Mouse (Mus musculus) liver, embryonic 11.5 days (tissue): ENCODE measurements at regions not wholly inside any gene's neighbourhood (a gene's known extent, or its start where the extent isn't known, plus 50 kb on each side); places are given as distances from the start of the nearest gene placed in this dataset.

Source experiments
- ATAC-seq: fragments of 200-750 bp; cut with Nextera tagmentation; replicated peaks from 2 replicates; pipeline ENCODE4 v1.8.0; 2017; ENCODE audit warnings: moderate number of reproducible peaks, mild to moderate bottlenecking, moderate TSS enrichment, moderate library complexity; ENCODE audit not compliant: low FRiP score
- DNase-seq: peaks from one replicate; pipeline ENCODE4 v3.0.0-alpha.2; 2017; ENCODE audit warnings: low spot score
- H3K27ac ChIP-seq: fragments of 300-500 bp; sonication (generic); 2 replicates; pipeline ENCODE4 v1.5.1; 2014; ENCODE audit warnings: mild to moderate bottlenecking, low read depth, low read length, control low read depth
- H3K27me3 ChIP-seq: fragments of 300-500 bp; sonication (generic); replicated peaks from 2 replicates; pipeline ENCODE4 v1.6.1; 2014; ENCODE audit warnings: low read length, mixed read lengths; ENCODE audit not compliant: control insufficient read depth, insufficient read depth
- H3K36me3 ChIP-seq: fragments of 300-500 bp; sonication (generic); 2 replicates; pipeline ENCODE4 v1.6.1; 2014; ENCODE audit warnings: mild to moderate bottlenecking, low read length, moderate library complexity, mixed read lengths; ENCODE audit not compliant: control insufficient read depth, insufficient read depth
- H3K4me1 ChIP-seq: fragments of 300-500 bp; sonication (generic); replicated peaks from 2 replicates; pipeline ENCODE4 v1.6.1; 2014; ENCODE audit warnings: low read length, mixed read lengths; ENCODE audit not compliant: control insufficient read depth, insufficient read depth
- H3K4me2 ChIP-seq: fragments of 300-500 bp; sonication (generic); 2 replicates; pipeline ENCODE4 v1.6.1; 2014; ENCODE audit warnings: mild to moderate bottlenecking, control low read depth, moderate library complexity
- H3K4me3 ChIP-seq: fragments of 300-500 bp; sonication (generic); 2 replicates; pipeline ENCODE4 v1.5.1; 2014; ENCODE audit warnings: low read depth, low read length, control low read depth
- H3K9ac ChIP-seq: fragments of 300-500 bp; sonication (generic); 2 replicates; pipeline ENCODE4 v1.6.1; 2014; ENCODE audit warnings: low read depth, low read length, control low read depth
- H3K9me3 ChIP-seq: fragments of 300-500 bp; sonication (generic); 2 replicates; pipeline ENCODE4 v1.6.1; 2016; ENCODE audit warnings: low read length, inconsistent platforms, mixed read lengths; ENCODE audit not compliant: control insufficient read depth
- WGBS: fragments of 180-500 bp; shearing (Covaris S2); extraction: QIAGEN DNeasy Blood & Tissue Kit; methylation state at CpG from one replicate; pipeline ENCODE4 v1.1.7; 2014; 5-methylcytosine and 5-hydroxymethylcytosine counted together

- no peaks in the 10 kb centered on the region for H3K4me1 ChIP-seq
- no peak overlapping the region for H3K4me2 ChIP-seq
- H3K9ac ChIP-seq = no peak overlapping the region
- H3K36me3 ChIP-seq = no peaks in the 10 kb centered on the region
- H3K4me3 ChIP-seq = no peak overlapping the region
- 92% methylated on average over 7 of the region's 7 CpGs for WGBS
- no peaks in the 10 kb centered on the region for H3K27me3 ChIP-seq
- ATAC-seq (no peak), DNase-seq (no peak)
- H3K27ac ChIP-seq = no peak overlapping the region
- no peaks in the 10 kb centered on the region for H3K9me3 ChIP-seq
These were observed 170.5 kb upstream of the Tank start for GRCm38 (mm10) chr2:61407881-61408280.

DNA sequence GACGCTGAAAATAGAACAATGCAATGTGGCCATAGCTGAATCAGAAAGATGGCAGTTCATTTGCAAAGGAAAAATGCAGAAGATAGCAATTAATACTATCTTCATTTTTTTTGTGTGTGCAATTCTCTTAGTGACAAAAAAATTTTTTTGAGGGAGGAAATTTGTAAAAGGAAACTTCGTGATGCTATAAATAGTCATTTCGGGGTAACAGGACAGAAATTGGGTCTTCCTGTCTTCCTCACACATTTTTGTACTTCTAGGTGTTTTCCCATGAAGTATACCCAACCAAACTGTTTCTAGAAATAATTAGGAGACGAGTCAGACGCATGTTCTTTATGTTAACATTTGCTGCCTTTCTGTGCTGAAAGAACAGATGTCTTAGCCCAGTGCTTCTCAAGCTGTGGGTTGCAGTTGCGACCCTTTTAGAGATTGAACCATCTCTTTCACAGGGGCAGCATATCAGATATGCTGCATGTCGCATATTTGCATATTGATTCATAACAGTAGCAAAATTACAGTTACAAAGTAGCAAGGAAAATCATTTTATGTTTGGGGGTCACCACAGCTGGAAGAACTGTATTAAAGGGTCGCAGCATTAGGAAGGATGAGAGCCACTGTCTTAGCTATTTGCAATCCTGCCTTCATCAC is 172.2 kb upstream of the Tank start:
- no peak overlapping the region for H3K4me3 ChIP-seq
- no peak overlapping the region for H3K9ac ChIP-seq
- no peak overlapping the region for H3K27ac ChIP-seq
- no peaks in the 10 kb centered on the region for H3K9me3 ChIP-seq
- ATAC-seq (no peak), DNase-seq (no peak)
- peaks cover 6% of the 10 kb centered on the region for H3K4me1 ChIP-seq
- no peaks in the 10 kb centered on the region for H3K36me3 ChIP-seq
- WGBS = 82% methylated on average over 8 of the region's 8 CpGs
- no peaks in the 10 kb centered on the region for H3K27me3 ChIP-seq
- H3K4me2 ChIP-seq = no peak overlapping the region

DNA sequence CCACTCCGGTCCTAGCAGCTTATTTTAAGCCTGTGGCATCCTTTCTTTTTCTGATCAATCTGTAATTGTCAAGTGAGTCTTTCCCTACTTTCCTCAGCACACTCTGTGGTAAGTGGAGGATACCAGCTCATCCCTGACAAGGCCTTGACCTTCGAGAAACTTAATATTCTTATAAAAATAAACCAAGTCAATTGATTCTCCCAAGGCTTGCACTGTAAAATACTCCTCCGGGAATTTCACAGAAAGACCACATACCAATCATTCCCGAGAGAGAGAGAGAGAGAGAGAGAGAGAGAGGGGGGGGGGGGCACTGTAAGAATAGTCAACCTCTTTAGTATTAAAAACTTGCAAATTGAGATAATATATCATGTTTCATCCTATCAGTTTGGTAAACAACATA is 173.1 kb upstream of the Tank start:
- H3K36me3 ChIP-seq = no peaks in the 10 kb centered on the region
- no peak overlapping the region for H3K9ac ChIP-seq
- ATAC-seq = no peak
- WGBS = 60% methylated on average over 4 of the region's 4 CpGs
- no peak overlapping the region for H3K27ac ChIP-seq
- no peaks in the 10 kb centered on the region for H3K9me3 ChIP-seq
- no peak overlapping the region for H3K4me3 ChIP-seq
- DNase-seq = no peak
- no peak overlapping the region for H3K4me2 ChIP-seq
- H3K27me3 ChIP-seq = no peaks in the 10 kb centered on the region
- H3K4me1 ChIP-seq = peaks cover 13% of the 10 kb centered on the region

GRCm38 (mm10) chr2:61402588-61403487 is 175.5 kb upstream of the Tank start:
- peak overlapping the region; percentile 57 for H3K4me2 ChIP-seq
- peaks cover 13% of the 10 kb centered on the region for H3K4me1 ChIP-seq
- ATAC-seq = 0 out of 2 replicates have a peak, but pooled peaks have one; percentile 19
- no peak overlapping the region for H3K27ac ChIP-seq
- WGBS = 13% methylated on average over 15 of the region's 15 CpGs
- H3K9me3 ChIP-seq = no peaks in the 10 kb centered on the region
- no peaks in the 10 kb centered on the region for H3K36me3 ChIP-seq
- DNase-seq = no peak
- H3K27me3 ChIP-seq = no peaks in the 10 kb centered on the region
- no peak overlapping the region for H3K9ac ChIP-seq
- H3K4me3 ChIP-seq = peak overlapping the region; percentile 36

DNA sequence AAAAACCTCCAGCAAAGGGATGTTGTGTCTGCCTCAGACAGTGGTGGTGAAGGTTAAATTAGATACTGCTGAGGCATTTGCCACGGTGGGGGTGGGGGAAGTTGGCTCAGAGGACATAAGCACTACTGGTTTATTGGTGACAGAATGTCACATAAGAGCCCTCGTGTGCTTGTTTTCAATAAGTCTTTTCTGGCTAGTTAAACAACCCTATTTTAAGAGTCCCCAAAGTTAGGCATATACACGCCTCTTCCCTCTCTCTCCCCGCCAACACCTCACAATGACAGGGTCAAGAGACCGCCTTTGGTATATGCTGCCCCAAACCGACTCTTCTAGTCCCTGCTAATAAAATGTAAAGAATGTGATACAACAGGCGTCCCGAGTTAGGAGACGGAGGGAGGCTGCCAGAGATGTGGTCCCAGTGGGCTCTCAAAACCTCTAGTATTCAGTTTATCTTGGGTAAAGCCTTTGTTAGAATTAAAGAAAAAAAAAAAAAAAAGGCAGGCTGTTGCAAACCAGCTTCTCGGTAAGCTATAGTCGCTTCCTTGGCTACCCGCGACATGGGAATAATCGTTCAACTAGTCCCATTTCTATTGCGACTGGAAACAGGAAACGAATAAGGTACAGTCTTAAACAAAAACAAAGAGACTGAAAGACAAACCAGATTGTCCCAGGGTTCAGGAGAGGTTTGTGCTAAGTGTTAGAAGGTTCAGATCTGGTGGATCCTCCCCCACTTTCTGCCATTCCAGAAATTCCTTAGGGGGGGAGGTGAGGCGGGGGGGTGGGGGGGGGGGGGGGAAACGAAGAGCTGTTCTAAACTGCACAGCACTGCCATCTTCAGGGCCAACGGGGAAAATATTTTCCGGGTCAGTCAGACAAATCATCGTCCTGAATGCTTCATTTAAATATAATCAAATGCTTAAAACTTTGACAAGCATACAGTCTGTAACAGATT is 176.5 kb upstream of the Tank start:
- WGBS = 2% methylated on average over 20 of the region's 21 CpGs
- Histone ChIP-seq H3K36me3 (no peaks in the 10 kb centered on the region), H3K4me3 (peak overlapping the region; percentile 36), H3K27me3 (no peaks in the 10 kb centered on the region), H3K9ac (no peak overlapping the region), H3K9me3 (no peaks in the 10 kb centered on the region), H3K27ac (no peak overlapping the region), H3K4me1 (peaks cover 13% of the 10 kb centered on the region), H3K4me2 (peak overlapping the region; percentile 57)
- peak; percentile 42 for DNase-seq
- peak; percentile 50; the same call in 1 of the 2 replicates for ATAC-seq

- Histone ChIP-seq H3K27me3 (no peaks in the 10 kb centered on the region), H3K27ac (no peak overlapping the region), H3K9me3 (no peaks in the 10 kb centered on the region), H3K36me3 (no peaks in the 10 kb centered on the region), H3K9ac (no peak overlapping the region), H3K4me2 (no peak overlapping the region), H3K4me1 (peaks cover 13% of the 10 kb centered on the region), H3K4me3 (no peak overlapping the region)
- DNase-seq = no peak
- ATAC-seq = no peak
- WGBS = 81% methylated on average over 9 of the region's 9 CpGs
These were observed 179.8 kb upstream of the Tank start for GRCm38 (mm10) chr2:61398633-61399032.

DNA sequence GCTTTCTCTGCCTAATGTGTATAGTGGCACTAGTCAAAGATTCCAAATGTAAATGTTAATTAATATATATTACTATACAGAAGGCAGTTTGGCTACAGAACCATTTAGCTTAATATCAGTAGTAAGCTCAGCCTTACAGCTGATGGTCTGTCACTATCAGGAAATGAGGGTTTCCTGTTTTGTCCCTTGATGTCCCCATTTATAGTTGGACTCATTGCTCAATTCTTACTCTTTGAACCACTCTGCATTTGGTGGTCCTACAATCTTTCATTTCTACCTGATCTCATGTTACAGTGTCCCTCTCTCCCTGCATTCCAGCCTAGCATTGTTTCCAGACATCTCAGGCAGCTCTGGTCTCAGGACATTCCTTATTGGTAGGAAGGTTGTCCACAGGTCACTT is 188.8 kb upstream of the Tank start:
- no peaks in the 10 kb centered on the region for H3K27me3 ChIP-seq
- H3K9ac ChIP-seq = no peak overlapping the region
- H3K4me1 ChIP-seq = 0 out of 2 replicates have a peak, but pooled peaks cover 2% of the 10 kb centered on the region
- H3K36me3 ChIP-seq = no peaks in the 10 kb centered on the region
- no peak overlapping the region for H3K27ac ChIP-seq
- H3K9me3 ChIP-seq = no peaks in the 10 kb centered on the region
- DNase-seq = no peak
- no peak overlapping the region for H3K4me3 ChIP-seq
- no peak for ATAC-seq
- H3K4me2 ChIP-seq = no peak overlapping the region

- no peak overlapping the region for H3K9ac ChIP-seq
- 0 out of 2 replicates have a peak, but pooled peaks cover 2% of the 10 kb centered on the region for H3K4me1 ChIP-seq
- H3K4me3 ChIP-seq = no peak overlapping the region
- ATAC-seq (peak; percentile 71), DNase-seq (no peak)
- H3K27ac ChIP-seq = no peak overlapping the region
- H3K4me2 ChIP-seq = no peak overlapping the region
- H3K9me3 ChIP-seq = no peaks in the 10 kb centered on the region
- no peaks in the 10 kb centered on the region for H3K27me3 ChIP-seq
- WGBS = 29% methylated on average over 1 of the region's 1 CpGs
- no peaks in the 10 kb centered on the region for H3K36me3 ChIP-seq
These were observed 189.2 kb upstream of the Tank start for GRCm38 (mm10) chr2:61389207-61389606.
